Mouse (Mus musculus): ENCODE measurements around the gene Slc30a4.

GRCm38 (mm10) chr2:122709156-122709555, 6.7 kb upstream of the Slc30a4 start:
- TF ChIP-seq CTCF (IDR thresholded peaks at IDR 0.05; ENCODE audit: control insufficient read depth, insufficient read depth, insufficient read length) (no peak), FOSL1 (IDR thresholded peaks at IDR 0.05; ENCODE audit: insufficient read depth, low read length, poor library complexity, severe bottlenecking) (peak; percentile 6), MYOD1 (IDR thresholded peaks at IDR 0.05; ENCODE audit: control insufficient read depth, insufficient read length, low read depth) (peak; percentile 59)
